Mouse (Mus musculus) bone marrow macrophage, adult 2 months (primary cell): ENCODE data around the gene Hmcn2.

Experiments
- CTCF ChIP-seq: IDR thresholded peaks from 2 replicates; pipeline ENCODE4 v1.5.1; 2012; ENCODE audit warnings: low read depth, mild to moderate bottlenecking, low read length, moderate library complexity
- POLR2A ChIP-seq: IDR thresholded peaks from 2 replicates; pipeline ENCODE4 v1.6.1; 2012; ENCODE audit warnings: mild to moderate bottlenecking, low read depth, low read length, borderline replicate concordance

- TF ChIP-seq CTCF (no peak), POLR2A (no peak)
These were observed 60.2 kb downstream of the Hmcn2 start for GRCm38 (mm10) chr2:31374415-31374814.
